Mouse (Mus musculus) ES-E14 (cell line): ENCODE measurements around the gene Tesc. TPM values are rescaled to one million over a fixed set of nuclear protein-coding genes. Genes with fewer than 3 reads are reported as not detected.
A peak's percentile ranks its signal among the peaks of the same experiment; 100 is the strongest.

Source experiments
- DNase-seq: peaks from one replicate; pipeline ENCODE4 v3.0.0-alpha.2; 2013; ENCODE audit warnings: low read depth, low spot score
- H3K27ac ChIP-seq: 2 replicates; pipeline ENCODE4 v1.5.1; 2012; ENCODE audit warnings: low read depth, mild to moderate bottlenecking, low read length, moderate library complexity, mixed read lengths; ENCODE audit not compliant: poor library complexity, insufficient read depth, severe bottlenecking
- H3K36me3 ChIP-seq: 2 replicates; pipeline ENCODE4 v1.6.1; 2012; ENCODE audit warnings: mild to moderate bottlenecking, low read length, moderate library complexity, mixed read lengths; ENCODE audit not compliant: control insufficient read depth, poor library complexity, insufficient read depth, severe bottlenecking
- H3K4me1 ChIP-seq, 2 experiments: fragments of 150-350 bp in 1 of 2; sonication (generic) in 1 of 2; 2 replicates each; pipeline ENCODE4 v1.6.1; 2012; ENCODE audit warnings: low read length in 2 of 2, mild to moderate bottlenecking in 1 of 2, mixed read lengths in 1 of 2; ENCODE audit not compliant: control insufficient read depth in 2 of 2, insufficient read depth in 2 of 2, poor library complexity in 1 of 2
- H3K4me3 ChIP-seq, 2 experiments: fragments of 150-350 bp in 1 of 2; sonication (generic) in 1 of 2; 2 replicates each; pipeline ENCODE4 v1.5.1; 2012; ENCODE audit warnings: low read length in 2 of 2, low read depth in 1 of 2, mild to moderate bottlenecking in 1 of 2, mixed read lengths in 1 of 2; ENCODE audit not compliant: insufficient read depth in 1 of 2, poor library complexity in 1 of 2, severe bottlenecking in 1 of 2
- H3K9ac ChIP-seq: 2 replicates; pipeline ENCODE4 v1.6.1; 2012; ENCODE audit warnings: low read depth, mild to moderate bottlenecking, low read length, mixed read lengths; ENCODE audit not compliant: poor library complexity, insufficient read depth, severe bottlenecking
- H3K9me3 ChIP-seq: fragments of 150-350 bp; sonication (generic); 2 replicates; pipeline ENCODE4 v1.6.1; 2012; ENCODE audit warnings: low read depth, mild to moderate bottlenecking, low read length; ENCODE audit not compliant: control insufficient read depth, insufficient read depth
- CHD2 ChIP-seq: IDR thresholded peaks from 2 replicates; pipeline ENCODE4 v1.6.1; 2014; ENCODE audit warnings: mild to moderate bottlenecking, low read depth, low read length, inconsistent platforms
- HCFC1 ChIP-seq: IDR thresholded peaks from 2 replicates; pipeline ENCODE4 v1.6.1; 2012; ENCODE audit warnings: low read length, inconsistent platforms, borderline replicate concordance; ENCODE audit not compliant: insufficient read depth
- MAFK ChIP-seq: IDR thresholded peaks from 2 replicates; pipeline ENCODE4 v1.6.1; 2014; ENCODE audit warnings: mild to moderate bottlenecking, low read depth, low read length, inconsistent platforms; ENCODE audit not compliant: insufficient read depth
- ZC3H11A ChIP-seq: IDR thresholded peaks from 2 replicates; pipeline ENCODE4 v1.6.1; 2012; ENCODE audit warnings: low read depth, mild to moderate bottlenecking, inconsistent platforms, low read length, borderline replicate concordance
- ZNF384 ChIP-seq: IDR thresholded peaks from 2 replicates; pipeline ENCODE4 v1.6.1; 2012; ENCODE audit warnings: low read depth, low read length, inconsistent platforms
- in situ Hi-C, 2 experiments: fragments of 600-800 bp; cut with MboI; formaldehyde crosslinking; loops; one replicate each; pipeline ENCODE4 v1.15.1; 2025; ENCODE audit warnings: low sequenced_read_pairs in 2 of 2, inconsistent platforms in 1 of 2; ENCODE audit not compliant: unreplicated experiment in 2 of 2
- total RNA-seq: library from RNA; depleted of rRNA; stranded (reverse); fragments of 300-350 nt; gene quantifications from 2 replicates; pipeline ENCODE4 v1.2.3, GENCODE M21; 2012

Tesc gene
- total RNA-seq, 1 experiment = 3.1 TPM

- DNase-seq = no peak
- Histone ChIP-seq H3K9ac (no peak overlapping the region), H3K27ac (no peak overlapping the region), H3K36me3 (peaks cover 21% of the 10 kb centered on the region; the same call in 1 of the 2 replicates), H3K4me3 (no peak overlapping the region), H3K4me1 (no peaks in the 10 kb centered on the region), H3K9me3 (no peaks in the 10 kb centered on the region)
- TF ChIP-seq MAFK = no peak
- no peak for TF ChIP-seq ZNF384
- no peak for TF ChIP-seq CHD2
- no peak for TF ChIP-seq ZC3H11A
- TF ChIP-seq HCFC1 = no peak
- in situ Hi-C loops = no loop called here
Measured at GRCm38 (mm10) chr5:118067984-118068494, 40.5 kb downstream of the Tesc start.

GRCm38 (mm10) chr5:118069315-118069714 lies 41.8 kb downstream of the Tesc start:
- peaks cover 26% of the 10 kb centered on the region; the same call in 1 of the 2 replicates for H3K36me3 ChIP-seq
- peak; percentile 40; the same call in 1 of the 2 replicates for TF ChIP-seq ZC3H11A
- no peak for TF ChIP-seq MAFK
- TF ChIP-seq CHD2 = no peak
- TF ChIP-seq HCFC1 = no peak
- TF ChIP-seq ZNF384 = no peak
- in situ Hi-C loops = no loop called here

GRCm38 (mm10) chr5:118071766-118072165 lies 44.2 kb downstream of the Tesc start:
- no peak overlapping the region for H3K27ac ChIP-seq
- DNase-seq = no peak
- in situ Hi-C loops = no loop called here
- H3K4me1 ChIP-seq = no peaks in the 10 kb centered on the region
- TF ChIP-seq ZC3H11A (no peak), HCFC1 (no peak)
- no peaks in the 10 kb centered on the region for H3K9me3 ChIP-seq
- peaks cover 40% of the 10 kb centered on the region; the same call in 1 of the 2 replicates for H3K36me3 ChIP-seq
- no peak overlapping the region for H3K4me3 ChIP-seq
- no peak overlapping the region for H3K9ac ChIP-seq

More at GRCm38 (mm10) chr5:118069315-118069714, 41.8 kb downstream of the Tesc start:
- peak; percentile 47 for DNase-seq
- Histone ChIP-seq H3K9me3 (no peaks in the 10 kb centered on the region), H3K4me1 (no peaks in the 10 kb centered on the region), H3K27ac (no peak overlapping the region), H3K9ac (no peak overlapping the region), H3K4me3 (no peak overlapping the region)

- Histone ChIP-seq H3K9ac (no peak overlapping the region), H3K9me3 (no peaks in the 10 kb centered on the region), H3K36me3 (peaks cover 40% of the 10 kb centered on the region; the same call in 1 of the 2 replicates), H3K4me3 (no peak overlapping the region), H3K27ac (no peak overlapping the region), H3K4me1 (no peaks in the 10 kb centered on the region)
- no peak for DNase-seq
- no peak for TF ChIP-seq ZC3H11A
- TF ChIP-seq CHD2 = no peak
- no peak for TF ChIP-seq ZNF384
- no peak for TF ChIP-seq HCFC1
- TF ChIP-seq MAFK = no peak
- in situ Hi-C loops = no loop called here
Measured at GRCm38 (mm10) chr5:118073213-118073773, 45.8 kb downstream of the Tesc start.
